ENCODE assay signal across 18 mouse cellular contexts in the genomic region with DNA sequence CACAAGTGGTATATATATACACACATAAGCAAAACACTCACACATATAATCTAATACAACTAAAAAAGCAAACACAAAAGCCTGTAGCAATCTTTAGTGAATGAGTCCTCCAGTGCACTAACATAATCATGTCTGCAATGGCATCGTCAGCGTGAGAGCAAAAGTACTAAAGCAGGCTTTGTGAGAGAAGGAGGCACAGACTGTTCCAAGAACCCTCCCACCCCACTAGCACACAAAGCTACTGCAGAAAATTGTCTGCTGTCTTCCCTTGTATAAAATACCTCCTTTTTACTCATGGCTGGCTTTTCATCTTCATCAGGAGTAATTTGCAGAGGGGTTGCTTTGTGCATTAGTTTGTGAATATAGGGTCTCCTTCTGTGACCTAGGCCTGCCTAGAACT. TPM values are rescaled to one million over a fixed set of nuclear protein-coding genes. Genes with fewer than 3 reads are reported as not detected.
DNase-seq lines count a peak whose midpoint lies in the region; ATAC-seq lines count a peak whose summit lies in the region.
"Had no signal": no experiment of that assay in that cellular context is flagged by ENCODE, and none has a peak within 500 bp of the region (broad histone marks: within the 10 kb centered on the region; RNA-seq: fewer than 3 reads in every experiment).

No protein-coding gene starts in this region.

- no peaks in the 10 kb centered on the region for H3K36me3 ChIP-seq in heart, embryonic 10.5 days
- H3K36me3 ChIP-seq in kidney, embryonic 15.5 days = no peaks in the 10 kb centered on the region
- H3K36me3 ChIP-seq: embryonic facial prominence, embryonic 13.5 days; midbrain, embryonic 15.5 days had no signal

- no peak overlapping the region for H3K27ac ChIP-seq in heart, embryonic 10.5 days
- H3K27ac ChIP-seq in kidney, embryonic 15.5 days = peak overlapping the region; percentile 87
- H3K27ac ChIP-seq: embryonic facial prominence, embryonic 13.5 days; liver, embryonic 13.5 days; midbrain, embryonic 15.5 days had no signal

- ATAC-seq in kidney, embryonic 15.5 days (replicated peaks; ENCODE audit: low FRiP score) = no peak
- ATAC-seq: forebrain, embryonic 16.5 days; inflammation-experienced regulatory T-cells, adult 6 months; midbrain, embryonic 15.5 days had no signal

- peak; percentile 43 for DNase-seq in heart, adult 11 months
- no peak for DNase-seq in heart, embryonic 10.5 days (ENCODE audit: low spot score)
- no peak for DNase-seq in kidney, adult 9 months
- DNase-seq in right cerebral cortex, adult 18-20 months = peak; percentile 43
- DNase-seq in right cerebral cortex, postnatal 14 days = no peak
- peak; percentile 51 for DNase-seq in telencephalon, adult 2 months (ENCODE audit: low read depth, low spot score)
- no peak for DNase-seq in thymus, postnatal 4 days
- DNase-seq: adrenal gland, postnatal 10 days; cerebellum, adult 9-10 months; liver, embryonic 13.5 days; lung, postnatal 10 days had no signal

- no peaks in the 10 kb centered on the region for H3K9me3 ChIP-seq in heart, embryonic 10.5 days
- no peaks in the 10 kb centered on the region for H3K9me3 ChIP-seq in kidney, embryonic 15.5 days (replicated peaks)
- H3K9me3 ChIP-seq: embryonic facial prominence, embryonic 13.5 days; liver, embryonic 13.5 days; midbrain, embryonic 15.5 days had no signal

- no peak overlapping the region for H3K4me2 ChIP-seq in kidney, embryonic 15.5 days
- H3K4me2 ChIP-seq: embryonic facial prominence, embryonic 13.5 days; heart, embryonic 11.5 days; liver, embryonic 13.5 days; midbrain, embryonic 15.5 days had no signal

- 84% methylated on average over 2 of the region's 2 CpGs for WGBS in heart, embryonic 10.5 days
- WGBS in kidney, embryonic 15.5 days = 85% methylated on average over 2 of the region's 2 CpGs

- no peak overlapping the region for H3K4me3 ChIP-seq in heart, embryonic 10.5 days
- no peak overlapping the region for H3K4me3 ChIP-seq in kidney, embryonic 15.5 days (replicated peaks)
- H3K4me3 ChIP-seq: embryonic facial prominence, embryonic 13.5 days; liver, embryonic 13.5 days; midbrain, embryonic 15.5 days had no signal

- no peaks in the 10 kb centered on the region for H3K4me1 ChIP-seq in heart, embryonic 10.5 days
- peaks cover 10% of the 10 kb centered on the region for H3K4me1 ChIP-seq in kidney, embryonic 15.5 days
- H3K4me1 ChIP-seq: midbrain, embryonic 15.5 days had no signal

- no peaks in the 10 kb centered on the region for H3K27me3 ChIP-seq in heart, embryonic 10.5 days (ENCODE audit: insufficient read depth, poor library complexity, severe bottlenecking)
- no peaks in the 10 kb centered on the region for H3K27me3 ChIP-seq in kidney, embryonic 15.5 days
- H3K27me3 ChIP-seq: CH12.LX; embryonic facial prominence, embryonic 13.5 days; liver, embryonic 13.5 days; midbrain, embryonic 15.5 days had no signal

- H3K9ac ChIP-seq in kidney, embryonic 15.5 days = no peak overlapping the region
- H3K9ac ChIP-seq: embryonic facial prominence, embryonic 13.5 days; liver, embryonic 13.5 days; midbrain, embryonic 15.5 days had no signal

RNA-seq across cellular contexts. Expression of gene Lpar6, which starts 14.6 kb away (rescaled TPM):
- 8.2 and 11.2 TPM in 2 replicates for polyA plus RNA-seq in heart, embryonic 10.5 days (2016; fragmentation: Nextera tagmentation; extraction: Ambion mirVana)
- 15.3 and 15.9 TPM in 2 replicates for polyA plus RNA-seq in kidney, embryonic 15.5 days (2015; fragmentation: Nextera tagmentation; extraction: Ambion mirVana)

Comparison
In these comparisons a context has a peak if more than half of its experiments do, and no peak if none do; other contexts are left out.
1. DNase-seq: peak in heart, adult 11 months (single experiment), right cerebral cortex, adult 18-20 months (single experiment) and telencephalon, adult 2 months (single experiment); none in heart, embryonic 10.5 days (single experiment), kidney, adult 9 months (single experiment), right cerebral cortex, postnatal 14 days (single experiment) and thymus, postnatal 4 days (single experiment).